Mouse (Mus musculus): ENCODE measurements around the gene Cbx4. TPM values are rescaled to one million over a fixed set of nuclear protein-coding genes. Genes with fewer than 3 reads are reported as not detected.

Gene Cbx4
- polyA plus RNA-seq, 1 experiment from 2014 or later, result 12.6 TPM

DNA sequence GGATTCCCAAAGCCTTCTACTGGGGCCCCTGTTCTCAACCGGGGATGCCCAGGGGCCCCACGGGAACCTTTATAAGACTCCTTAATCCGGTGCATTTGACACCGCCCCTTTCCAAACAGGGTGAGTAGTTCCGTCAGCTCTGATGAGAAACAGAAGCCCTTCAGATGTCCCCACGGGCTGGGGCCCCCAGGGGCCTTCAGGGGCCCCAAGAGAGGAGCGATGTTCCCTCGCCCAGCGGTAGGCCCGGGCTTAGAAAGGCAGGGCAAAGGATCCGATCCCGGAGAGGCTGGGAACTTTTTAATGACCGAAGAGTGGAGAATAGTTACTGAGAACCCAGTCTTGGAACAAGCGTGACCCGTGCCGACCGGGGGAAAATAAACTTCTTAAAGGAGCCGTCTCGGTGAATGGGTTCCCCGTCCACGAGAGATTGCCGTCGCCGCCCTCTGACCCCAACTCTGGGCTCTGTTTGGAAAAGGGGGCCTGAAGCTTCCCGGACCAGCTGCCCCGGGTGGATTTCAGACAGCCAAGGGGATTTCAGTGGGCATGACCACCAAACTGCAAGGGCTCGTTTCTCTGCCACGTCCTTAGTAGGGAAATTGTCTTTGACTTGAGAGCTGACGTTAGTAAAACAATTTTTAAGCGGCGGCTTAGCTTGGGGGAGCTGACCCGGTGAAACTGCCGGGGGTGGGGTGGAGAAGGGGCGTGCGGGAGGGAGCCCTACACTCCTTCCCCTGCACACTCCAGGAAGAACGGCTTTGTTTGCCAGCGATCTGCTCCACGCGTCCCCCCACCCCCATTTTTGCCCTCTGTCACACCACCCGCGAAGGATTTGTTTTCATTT is 3.4 kb upstream of the Cbx4 start:
- H3K36me3 ChIP-seq (ENCODE audit: control insufficient read depth, insufficient read depth), result no peaks in the 10 kb centered on the region
- peak overlapping the region; percentile 70 for H3K4me3 ChIP-seq (ENCODE audit: low read length)
- H3K9me3 ChIP-seq (replicated peaks; ENCODE audit: control insufficient read depth, low read length), result no peaks in the 10 kb centered on the region
- no peak overlapping the region for H3K27ac ChIP-seq (ENCODE audit: low read length)
- peaks cover 37% of the 10 kb centered on the region for H3K4me1 ChIP-seq (ENCODE audit: control insufficient read depth, insufficient read depth, low read length)
- no peak overlapping the region; the same call in 1 of the 2 replicates for H3K9ac ChIP-seq (ENCODE audit: low read length)
- peak overlapping the region; percentile 100 for H3K4me2 ChIP-seq (ENCODE audit: low read depth, low read length)
- 1% methylated on average over 41 of the region's 41 CpGs for whole genome bisulfite sequencing
- ATAC-seq (replicated peaks; ENCODE audit: extremely low read depth, insufficient read depth, low FRiP score), result no peak
- peaks cover 18% of the 10 kb centered on the region for H3K27me3 ChIP-seq (ENCODE audit: control insufficient read depth, insufficient read depth, low read length)

DNA sequence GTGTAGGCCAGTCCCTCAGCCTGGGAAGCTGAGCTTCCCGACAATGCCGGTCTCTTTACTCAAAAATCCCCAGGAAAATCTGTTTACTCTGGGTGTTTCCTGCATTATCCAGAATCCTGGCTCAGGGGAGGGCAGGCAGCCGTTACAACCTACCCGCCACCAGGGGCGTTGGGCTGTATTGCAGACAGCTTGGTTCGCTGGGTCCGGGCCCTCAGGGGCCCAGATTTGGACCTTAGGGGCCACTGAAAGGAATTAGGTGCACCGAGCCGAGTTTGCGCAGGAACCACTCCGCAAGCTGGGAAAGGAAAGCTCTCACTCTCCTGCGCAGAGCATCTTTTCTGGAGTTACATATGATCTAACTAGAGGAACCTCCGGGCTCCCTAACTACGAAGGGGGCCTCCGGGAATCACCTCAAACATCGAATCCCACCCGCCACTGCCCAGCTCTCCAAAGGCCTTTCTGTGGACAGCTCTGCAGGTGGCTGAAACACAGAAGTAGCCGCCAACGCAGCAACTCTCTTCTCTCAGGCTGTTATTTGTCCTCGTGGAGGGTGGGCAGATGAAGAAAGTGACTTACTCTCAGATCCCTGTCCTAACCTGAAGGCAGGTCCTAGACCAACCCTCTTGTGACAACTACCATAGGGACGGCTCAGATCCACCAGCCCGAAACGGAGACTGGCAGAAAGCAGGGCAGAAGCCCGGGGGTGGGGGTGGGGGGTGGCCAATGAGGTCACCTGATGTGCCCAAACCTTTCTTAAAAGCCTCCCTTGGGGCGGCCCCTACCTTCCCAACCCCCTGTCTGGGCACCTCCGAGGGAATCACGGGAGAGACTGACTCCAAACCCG is 2.6 kb upstream of the Cbx4 start:
- Histone ChIP-seq H3K27me3 (ENCODE audit: control insufficient read depth, insufficient read depth, low read length) (peaks cover 18% of the 10 kb centered on the region), H3K9ac (ENCODE audit: low read length) (no peak overlapping the region), H3K4me1 (ENCODE audit: control insufficient read depth, insufficient read depth, low read length) (peaks cover 45% of the 10 kb centered on the region), H3K27ac (ENCODE audit: low read length) (no peak overlapping the region), H3K4me3 (ENCODE audit: low read length) (no peak overlapping the region; the same call in 1 of the 2 replicates), H3K36me3 (ENCODE audit: control insufficient read depth, insufficient read depth) (no peaks in the 10 kb centered on the region), H3K4me2 (ENCODE audit: low read depth, low read length) (no peak overlapping the region), H3K9me3 (replicated peaks; ENCODE audit: control insufficient read depth, low read length) (no peaks in the 10 kb centered on the region)
- no peak for ATAC-seq (replicated peaks; ENCODE audit: extremely low read depth, insufficient read depth, low FRiP score)
- WGBS, result 5% methylated on average over 28 of the region's 28 CpGs

DNA sequence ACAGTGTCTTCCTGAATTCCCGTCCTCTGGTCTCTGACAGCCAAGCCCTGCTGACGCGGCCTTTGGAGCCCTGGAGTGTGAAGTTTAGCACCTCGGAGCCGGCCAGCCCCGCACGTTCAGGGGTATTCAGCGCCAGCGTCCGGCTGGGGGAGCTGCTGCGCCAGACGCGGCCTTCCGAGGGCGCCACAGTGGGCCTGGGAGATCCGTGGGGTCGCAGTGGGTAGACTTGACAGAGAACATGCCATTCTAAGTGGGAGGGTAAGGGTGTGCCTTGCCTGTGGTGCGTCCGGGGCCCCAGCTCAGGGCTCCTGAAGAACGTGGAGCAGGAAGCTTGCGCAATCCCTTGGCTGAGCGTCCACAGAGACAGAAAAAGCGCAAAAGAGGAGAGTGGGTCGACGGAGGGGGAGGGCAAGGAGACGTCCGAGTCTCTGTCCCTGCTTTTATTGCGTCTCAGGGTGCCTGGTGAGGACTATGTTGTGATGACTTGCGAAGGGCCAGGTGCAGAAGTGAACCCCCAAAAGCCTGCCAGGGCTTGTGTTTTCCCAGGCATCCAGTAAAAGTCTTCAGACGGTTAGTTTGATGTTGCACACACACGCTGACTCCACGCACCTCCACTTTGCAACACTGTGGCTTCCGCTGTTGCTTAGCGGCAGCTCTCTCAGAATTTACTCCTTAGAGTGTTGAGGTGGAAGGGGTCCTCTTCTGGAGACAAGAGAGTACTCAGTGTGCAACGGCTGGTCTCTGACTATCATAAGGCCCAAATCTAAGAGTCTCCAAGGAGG is 1.5 kb upstream of the Cbx4 start:
- peak overlapping the region; percentile 23 for H3K4me3 ChIP-seq (ENCODE audit: low read length)
- WGBS, result 9% methylated on average over 35 of the region's 35 CpGs
- ATAC-seq (replicated peaks; ENCODE audit: extremely low read depth, insufficient read depth, low FRiP score), result no peak
- peaks cover 18% of the 10 kb centered on the region for H3K27me3 ChIP-seq (ENCODE audit: control insufficient read depth, insufficient read depth, low read length)
- H3K4me2 ChIP-seq (ENCODE audit: low read depth, low read length), result peak overlapping the region; percentile 41
- H3K9ac ChIP-seq (ENCODE audit: low read length), result peak overlapping the region; percentile 42; the same call in 1 of the 2 replicates
- H3K4me1 ChIP-seq (ENCODE audit: control insufficient read depth, insufficient read depth, low read length), result peaks cover 57% of the 10 kb centered on the region
- H3K36me3 ChIP-seq (ENCODE audit: control insufficient read depth, insufficient read depth), result peaks cover under 1% of the 10 kb centered on the region; the same call in 1 of the 2 replicates
- no peaks in the 10 kb centered on the region for H3K9me3 ChIP-seq (replicated peaks; ENCODE audit: control insufficient read depth, low read length)
- H3K27ac ChIP-seq (ENCODE audit: low read length), result peak overlapping the region; percentile 37; the same call in 1 of the 2 replicates

DNA sequence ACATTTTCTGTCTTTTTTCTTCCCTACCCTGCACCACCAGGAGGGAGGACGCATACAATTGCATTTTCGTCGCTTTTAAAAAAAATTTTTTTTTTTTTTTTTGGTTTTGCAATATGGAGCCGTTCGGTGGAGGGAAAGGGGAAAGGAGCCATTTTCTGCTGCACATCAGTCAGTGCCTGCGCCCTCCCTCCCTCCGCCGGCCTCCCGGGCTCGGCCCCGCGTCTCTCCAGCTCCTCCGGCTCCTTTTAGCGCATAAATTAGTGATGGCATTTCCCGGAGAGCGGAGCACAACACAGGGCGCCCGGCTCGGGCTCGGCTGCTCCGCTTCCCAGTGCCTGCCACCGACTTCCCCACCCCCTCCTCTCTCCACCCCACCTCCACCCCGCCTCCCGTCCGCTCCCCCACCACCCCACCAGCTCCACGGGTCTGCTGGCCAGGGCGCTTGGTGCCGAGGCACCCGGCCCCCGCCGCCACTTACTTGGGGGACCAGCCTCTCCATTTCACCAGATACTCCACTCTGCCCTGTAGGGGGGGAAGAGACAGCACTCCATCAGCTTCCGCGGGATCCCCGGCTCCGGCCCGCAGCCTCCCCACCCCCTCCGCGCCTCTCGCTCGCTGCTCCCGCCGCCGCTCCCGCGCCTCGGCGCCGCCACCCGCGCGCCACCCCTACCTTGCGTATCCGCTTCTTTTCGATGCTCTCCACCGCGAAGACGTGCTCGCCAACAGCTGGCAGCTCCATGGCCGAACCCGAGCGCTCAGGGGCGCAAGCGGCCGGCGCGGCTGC is 550 bp downstream of the Cbx4 start:
- H3K4me1 ChIP-seq (ENCODE audit: control insufficient read depth, insufficient read depth, low read length), result peaks cover 57% of the 10 kb centered on the region
- H3K9me3 ChIP-seq (replicated peaks; ENCODE audit: control insufficient read depth, low read length), result no peaks in the 10 kb centered on the region
- peak overlapping the region; percentile 99 for H3K27ac ChIP-seq (ENCODE audit: low read length)
- WGBS, result under 1% methylated on average over 63 of the region's 66 CpGs
- H3K36me3 ChIP-seq (ENCODE audit: control insufficient read depth, insufficient read depth), result peaks cover 16% of the 10 kb centered on the region
- peak overlapping the region; percentile 87 for H3K4me3 ChIP-seq (ENCODE audit: low read length)
- H3K9ac ChIP-seq (ENCODE audit: low read length), result peak overlapping the region; percentile 98
- peak; percentile 38 for ATAC-seq (replicated peaks; ENCODE audit: extremely low read depth, insufficient read depth, low FRiP score)
- peaks cover 18% of the 10 kb centered on the region for H3K27me3 ChIP-seq (ENCODE audit: control insufficient read depth, insufficient read depth, low read length)
- H3K4me2 ChIP-seq (ENCODE audit: low read depth, low read length), result peak overlapping the region; percentile 63

DNA sequence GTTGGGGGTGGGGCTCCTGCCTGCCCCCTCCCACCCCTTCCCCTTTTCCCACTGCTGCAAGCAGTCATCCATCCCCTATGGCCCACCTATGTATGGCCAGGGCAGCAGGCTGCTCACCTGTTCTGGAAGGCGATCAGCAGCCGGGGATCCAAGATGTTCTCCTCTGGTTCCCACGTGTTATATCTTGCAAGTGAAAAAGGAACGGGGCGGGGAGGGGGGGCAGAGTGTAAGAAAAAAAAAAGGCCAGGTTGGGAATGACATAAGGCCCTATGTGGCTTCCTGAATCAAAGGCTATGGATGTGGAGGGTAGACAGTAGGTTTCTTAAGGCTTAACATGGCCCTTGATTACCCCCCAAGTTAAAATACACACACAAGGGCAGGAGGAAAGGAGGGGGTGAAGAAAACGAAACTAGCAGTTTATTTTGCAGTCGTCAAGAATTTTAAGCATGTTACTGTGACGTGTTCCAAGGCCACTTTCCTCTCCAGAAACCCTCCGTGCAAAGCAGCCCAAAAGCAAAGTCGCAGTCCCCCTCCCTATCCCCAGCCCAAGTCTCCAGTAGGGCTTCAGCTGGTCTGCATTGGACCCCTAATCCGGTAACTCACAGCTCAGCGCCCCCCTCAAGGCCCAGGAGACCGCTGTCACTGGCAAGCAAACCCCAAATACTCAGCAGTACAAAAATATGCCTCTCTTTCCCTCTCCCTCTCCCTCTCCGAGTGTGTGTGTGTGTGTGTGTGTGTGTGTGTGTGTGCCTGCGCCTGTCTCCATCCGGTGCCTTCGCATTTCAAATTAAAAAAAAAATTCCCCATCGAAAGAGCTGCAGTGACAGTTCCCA is 1.4 kb downstream of the Cbx4 start:
- no peaks in the 10 kb centered on the region for H3K9me3 ChIP-seq (replicated peaks; ENCODE audit: control insufficient read depth, low read length)
- peak overlapping the region; percentile 98 for H3K9ac ChIP-seq (ENCODE audit: low read length)
- H3K27me3 ChIP-seq (ENCODE audit: control insufficient read depth, insufficient read depth, low read length), result peaks cover 18% of the 10 kb centered on the region
- WGBS, result 5% methylated on average over 18 of the region's 18 CpGs
- peaks cover 56% of the 10 kb centered on the region for H3K4me1 ChIP-seq (ENCODE audit: control insufficient read depth, insufficient read depth, low read length)
- peak overlapping the region; percentile 63 for H3K4me2 ChIP-seq (ENCODE audit: low read depth, low read length)
- peaks cover 19% of the 10 kb centered on the region for H3K36me3 ChIP-seq (ENCODE audit: control insufficient read depth, insufficient read depth)
- peak overlapping the region; percentile 99 for H3K27ac ChIP-seq (ENCODE audit: low read length)
- peak overlapping the region; percentile 87 for H3K4me3 ChIP-seq (ENCODE audit: low read length)
- ATAC-seq (replicated peaks; ENCODE audit: extremely low read depth, insufficient read depth, low FRiP score), result no peak

DNA sequence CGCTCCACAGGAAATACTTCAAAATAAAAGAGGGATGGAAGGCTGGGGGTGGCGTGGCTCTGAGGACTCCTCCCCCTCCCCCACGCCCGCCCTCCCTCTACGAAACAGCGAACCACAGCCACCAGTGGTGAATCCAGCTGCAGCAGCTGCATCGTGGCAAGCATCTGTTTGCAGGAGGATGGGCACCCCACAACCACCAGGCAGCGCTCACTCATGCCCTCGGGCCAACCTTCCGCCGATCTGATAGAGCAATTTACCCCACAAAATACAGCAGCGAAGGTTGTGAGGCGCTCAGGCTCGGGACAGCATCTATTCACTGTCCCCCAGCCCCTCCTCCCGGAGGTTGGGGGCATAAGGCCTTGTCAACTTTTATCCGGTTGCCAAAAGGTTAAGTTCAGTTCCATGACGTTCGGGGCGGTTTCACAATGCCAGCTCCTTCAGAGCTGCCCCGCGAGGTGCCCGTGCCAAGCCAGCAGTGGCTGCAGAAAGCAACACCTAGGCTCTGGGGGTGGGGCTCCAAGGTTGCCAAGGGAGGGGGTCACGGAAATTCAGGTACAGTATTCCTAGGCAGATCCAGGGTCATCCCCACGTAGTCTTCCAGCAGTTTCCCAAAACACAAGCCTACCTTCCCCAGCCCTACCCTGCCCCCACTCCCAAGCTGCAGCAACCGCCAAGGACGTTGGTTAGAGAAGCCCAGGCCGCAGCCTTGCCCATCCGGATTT is 2.1 kb downstream of the Cbx4 start:
- ATAC-seq (replicated peaks; ENCODE audit: extremely low read depth, insufficient read depth, low FRiP score), result no peak
- 16% methylated on average over 28 of the region's 28 CpGs for WGBS
- Histone ChIP-seq H3K36me3 (ENCODE audit: control insufficient read depth, insufficient read depth) (peaks cover 19% of the 10 kb centered on the region), H3K27ac (ENCODE audit: low read length) (peak overlapping the region; percentile 99), H3K4me2 (ENCODE audit: low read depth, low read length) (peak overlapping the region; percentile 63), H3K4me3 (ENCODE audit: low read length) (peak overlapping the region; percentile 87), H3K9me3 (replicated peaks; ENCODE audit: control insufficient read depth, low read length) (no peaks in the 10 kb centered on the region), H3K27me3 (ENCODE audit: control insufficient read depth, insufficient read depth, low read length) (peaks cover 12% of the 10 kb centered on the region), H3K9ac (ENCODE audit: low read length) (peak overlapping the region; percentile 98), H3K4me1 (ENCODE audit: control insufficient read depth, insufficient read depth, low read length) (peaks cover 57% of the 10 kb centered on the region)

Data from heart, embryonic 16.5 days (tissue).